In genomic region chr4:64804996-64805395, GRCm38 (mm10) we compare ENCODE assay signal across 15 mouse cellular contexts.
DNase-seq lines count a peak whose midpoint lies in the region; ATAC-seq and TF ChIP-seq lines count a peak whose summit lies in the region.
"Had no signal": no experiment of that assay in that cellular context is flagged by ENCODE, and none has a peak within 500 bp of the region (broad histone marks: within the 10 kb centered on the region; RNA-seq: fewer than 3 reads in every experiment).

No protein-coding gene starts in this region.

- no peak for TF ChIP-seq POLR2A in cerebellum, adult 2 months (IDR thresholded peaks at IDR 0.05; ENCODE audit: borderline replicate concordance, insufficient read depth, low read length)

- H3K4me1 ChIP-seq in cerebellum, adult 2 months (ENCODE audit: control insufficient read depth, insufficient read depth, low read length) = peaks cover 10% of the 10 kb centered on the region; the same call in 1 of the 2 replicates
- H3K4me1 ChIP-seq in hindbrain, postnatal 0 days (ENCODE audit: insufficient read depth, low read length) = no peaks in the 10 kb centered on the region
- no peaks in the 10 kb centered on the region for H3K4me1 ChIP-seq in hindbrain, embryonic 12.5 days
- H3K4me1 ChIP-seq: forebrain, embryonic 12.5 days; midbrain, embryonic 10.5 days had no signal

- H3K4me3 ChIP-seq in cerebellum, adult 2 months (replicated peaks; ENCODE audit: insufficient read depth, low read depth, low read length) = no peak overlapping the region
- no peak overlapping the region for H3K4me3 ChIP-seq in hindbrain, postnatal 0 days (ENCODE audit: low read length)
- no peak overlapping the region for H3K4me3 ChIP-seq in hindbrain, embryonic 12.5 days
- H3K4me3 ChIP-seq: embryonic facial prominence, embryonic 12.5 days; forebrain, embryonic 12.5 days; midbrain, embryonic 10.5 days had no signal

- H3K27ac ChIP-seq in cerebellum, adult 2 months (ENCODE audit: insufficient read depth, low read length) = no peak overlapping the region
- no peak overlapping the region for H3K27ac ChIP-seq in hindbrain, postnatal 0 days
- no peak overlapping the region for H3K27ac ChIP-seq in hindbrain, embryonic 12.5 days
- H3K27ac ChIP-seq: embryonic facial prominence, embryonic 12.5 days; forebrain, embryonic 12.5 days; liver, embryonic 14.5 days; midbrain, embryonic 10.5 days had no signal

- peak; percentile 28 to 42 for DNase-seq in cerebellum, adult 2 months
- no peak for DNase-seq in cerebellum, adult 9-11 months
- peak; percentile 40 for DNase-seq in hindbrain, postnatal 0 days (ENCODE audit: low spot score)
- DNase-seq in right cerebral cortex, postnatal 10 days (ENCODE audit: low spot score in 2 of 2) = peak; percentile 18 to 28
- no peak for DNase-seq in right cerebral cortex, postnatal 36 days (ENCODE audit: low spot score in 2 of 2)
- DNase-seq in frontal cortex, postnatal 10 days (ENCODE audit: low spot score in 2 of 2) = no peak
- no peak for DNase-seq in urinary bladder, postnatal 36 days (ENCODE audit: low spot score in 2 of 2)
- DNase-seq: kidney, adult 18-20 months; layer of hippocampus, postnatal 36 days; lung, postnatal 10 days had no signal

- no peak for TF ChIP-seq CTCF in cerebellum, adult 2 months (IDR thresholded peaks at IDR 0.05; ENCODE audit: borderline replicate concordance, insufficient read depth, low read depth, low read length)
- no peak for TF ChIP-seq CTCF in hindbrain, postnatal 0 days (IDR thresholded peaks at IDR 0.05; ENCODE audit: low read depth)

- no peak overlapping the region for H3K9ac ChIP-seq in hindbrain, postnatal 0 days (replicated peaks; ENCODE audit: low read length)
- no peak overlapping the region for H3K9ac ChIP-seq in hindbrain, embryonic 12.5 days
- H3K9ac ChIP-seq: embryonic facial prominence, embryonic 12.5 days; forebrain, embryonic 12.5 days; liver, embryonic 14.5 days had no signal

- H3K27me3 ChIP-seq in cerebellum, adult 2 months (ENCODE audit: control insufficient read depth, insufficient read depth, low read length) = no peaks in the 10 kb centered on the region
- H3K27me3 ChIP-seq in hindbrain, postnatal 0 days (ENCODE audit: insufficient read depth, low read length) = no peaks in the 10 kb centered on the region
- H3K27me3 ChIP-seq in hindbrain, embryonic 12.5 days = no peaks in the 10 kb centered on the region
- H3K27me3 ChIP-seq: embryonic facial prominence, embryonic 12.5 days; forebrain, embryonic 12.5 days had no signal

- H3K9me3 ChIP-seq in hindbrain, postnatal 0 days (ENCODE audit: low read length) = no peaks in the 10 kb centered on the region
- H3K9me3 ChIP-seq in hindbrain, embryonic 12.5 days (replicated peaks) = no peaks in the 10 kb centered on the region
- H3K9me3 ChIP-seq: embryonic facial prominence, embryonic 12.5 days; forebrain, embryonic 12.5 days; midbrain, embryonic 10.5 days had no signal

- no peaks in the 10 kb centered on the region for H3K36me3 ChIP-seq in hindbrain, postnatal 0 days (ENCODE audit: insufficient read depth, low read length)
- H3K36me3 ChIP-seq in hindbrain, embryonic 12.5 days = no peaks in the 10 kb centered on the region
- H3K36me3 ChIP-seq: embryonic facial prominence, embryonic 12.5 days; forebrain, embryonic 12.5 days; midbrain, embryonic 10.5 days had no signal

- no peak overlapping the region for H3K4me2 ChIP-seq in hindbrain, postnatal 0 days (ENCODE audit: low read depth, low read length)
- no peak overlapping the region for H3K4me2 ChIP-seq in hindbrain, embryonic 12.5 days (replicated peaks)
- H3K4me2 ChIP-seq: embryonic facial prominence, embryonic 12.5 days; forebrain, embryonic 12.5 days had no signal

- WGBS in cerebellum, adult 2 months = 76% methylated on average over 2 of the region's 2 CpGs
- 64% methylated on average over 2 of the region's 2 CpGs for WGBS in hindbrain, postnatal 0 days
- WGBS in hindbrain, embryonic 12.5 days = 77% methylated on average over 2 of the region's 2 CpGs

- no peak for ATAC-seq in hindbrain, postnatal 0 days
- no peak for ATAC-seq in hindbrain, embryonic 12.5 days (ENCODE audit: low FRiP score)

Comparison
In these comparisons a context has a peak if more than half of its experiments do, and no peak if none do; other contexts are left out.
1. DNase-seq: peak in cerebellum, adult 2 months (2 of 2), hindbrain, postnatal 0 days (single experiment) and right cerebral cortex, postnatal 10 days (2 of 2); none in cerebellum, adult 9-11 months (single experiment), right cerebral cortex, postnatal 36 days (0 of 2), frontal cortex, postnatal 10 days (0 of 2) and urinary bladder, postnatal 36 days (0 of 2).